Mouse (Mus musculus) heart, embryonic 15.5 days (tissue): ENCODE measurements around the gene Ipmk. TPM values are rescaled to one million over a fixed set of nuclear protein-coding genes. Genes with fewer than 3 reads are reported as not detected.

Source experiments
- ATAC-seq: fragments of 200-750 bp; cut with Nextera tagmentation; replicated peaks from 2 replicates; pipeline ENCODE4 v1.8.0; 2017; ENCODE audit warnings: low read depth, moderate TSS enrichment; ENCODE audit not compliant: insufficient number of reproducible peaks, insufficient read depth, low FRiP score
- H3K27ac ChIP-seq: fragments of 300-500 bp; sonication (generic); 2 replicates; pipeline ENCODE4 v1.5.1; 2015; ENCODE audit warnings: mild to moderate bottlenecking, inconsistent platforms
- H3K27me3 ChIP-seq: fragments of 300-500 bp; sonication (generic); 2 replicates; pipeline ENCODE4 v1.6.1; 2015; ENCODE audit warnings: inconsistent platforms
- H3K36me3 ChIP-seq: fragments of 300-500 bp; sonication (generic); 2 replicates; pipeline ENCODE4 v1.6.1; 2015; ENCODE audit warnings: mild to moderate bottlenecking, inconsistent platforms
- H3K4me1 ChIP-seq: fragments of 300-500 bp; sonication (generic); replicated peaks from 2 replicates; pipeline ENCODE4 v1.6.1; 2015; ENCODE audit warnings: inconsistent platforms
- H3K4me2 ChIP-seq: fragments of 300-500 bp; sonication (generic); 2 replicates; pipeline ENCODE4 v1.6.1; 2015; ENCODE audit warnings: inconsistent platforms, mild to moderate bottlenecking, moderate library complexity
- H3K4me3 ChIP-seq: fragments of 300-500 bp; sonication (generic); 2 replicates; pipeline ENCODE4 v1.5.1; 2015; ENCODE audit warnings: mild to moderate bottlenecking, inconsistent platforms
- H3K9ac ChIP-seq: fragments of 300-500 bp; sonication (generic); 2 replicates; pipeline ENCODE4 v1.6.1; 2015; ENCODE audit warnings: mild to moderate bottlenecking, inconsistent platforms
- H3K9me3 ChIP-seq: fragments of 300-500 bp; sonication (generic); replicated peaks from 2 replicates; pipeline ENCODE4 v1.6.1; 2016; ENCODE audit warnings: inconsistent platforms
- WGBS: fragments of 180-500 bp; shearing (Covaris S2); methylation state at CpG from one replicate; pipeline ENCODE4 v1.1.7; 2015; ENCODE audit warnings: mixed read lengths; 5-methylcytosine and 5-hydroxymethylcytosine counted together
- polyA plus RNA-seq: library from polyadenylated mRNA; unstranded; fragments of >200 nt; fragmentation: Nextera tagmentation; extraction: Ambion mirVana; gene quantifications from 2 replicates; pipeline ENCODE4 v1.2.1, GENCODE M21; 2015

Gene Ipmk
- polyA plus RNA-seq, 1 experiment from 2014 or later = 6.5 TPM

DNA sequence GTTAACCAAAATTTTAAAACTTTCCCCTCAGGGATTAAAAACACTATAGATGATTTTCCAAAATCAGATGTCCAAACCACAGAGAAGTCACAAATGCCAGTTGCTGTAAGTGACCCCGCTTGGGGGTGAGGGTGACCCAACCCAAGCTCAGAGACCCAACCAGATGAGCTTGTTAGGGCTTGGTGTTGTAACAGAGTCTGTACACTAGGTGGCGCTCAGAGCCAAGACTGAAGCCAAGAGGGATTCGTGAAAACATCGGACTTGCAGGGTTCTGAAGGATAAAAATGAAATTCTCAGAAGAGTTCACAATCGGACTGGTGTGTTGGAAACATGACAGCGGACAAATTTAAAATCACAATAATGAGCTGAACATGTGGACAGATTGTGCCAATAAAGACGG, 20.8 kb upstream of the Ipmk start:
- peaks cover 23% of the 10 kb centered on the region for H3K36me3 ChIP-seq
- H3K4me3 ChIP-seq = no peak overlapping the region
- no peaks in the 10 kb centered on the region for H3K9me3 ChIP-seq
- H3K4me2 ChIP-seq = no peak overlapping the region
- 14% methylated on average over 7 of the region's 7 CpGs for WGBS
- no peak for ATAC-seq
- H3K4me1 ChIP-seq = no peaks in the 10 kb centered on the region
- no peak overlapping the region for H3K9ac ChIP-seq
- H3K27ac ChIP-seq = no peak overlapping the region
- H3K27me3 ChIP-seq = no peaks in the 10 kb centered on the region

DNA sequence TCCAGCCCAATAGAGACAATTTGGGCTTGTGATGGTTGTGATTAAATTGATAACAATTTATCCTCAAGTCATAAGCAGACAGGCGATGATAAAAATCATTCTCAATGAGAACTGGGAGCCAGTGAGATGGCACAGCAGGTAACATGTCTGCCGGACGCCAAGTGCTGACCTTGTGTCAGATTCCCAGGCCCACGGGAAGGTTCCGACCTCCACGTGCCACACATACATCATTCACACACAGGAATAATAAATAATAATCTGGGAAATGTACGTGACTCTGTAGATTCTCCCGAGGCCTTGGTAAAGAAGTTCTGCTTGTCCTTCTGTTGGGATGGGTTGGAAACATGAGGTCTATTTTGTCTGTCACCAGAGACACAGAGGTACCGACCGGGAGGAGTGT, 20.2 kb upstream of the Ipmk start:
- Histone ChIP-seq H3K4me3 (no peak overlapping the region), H3K36me3 (peaks cover 23% of the 10 kb centered on the region), H3K27ac (no peak overlapping the region), H3K9me3 (no peaks in the 10 kb centered on the region), H3K9ac (no peak overlapping the region), H3K4me2 (no peak overlapping the region), H3K4me1 (no peaks in the 10 kb centered on the region), H3K27me3 (no peaks in the 10 kb centered on the region)
- ATAC-seq = no peak
- 77% methylated on average over 10 of the region's 10 CpGs for whole genome bisulfite sequencing

DNA sequence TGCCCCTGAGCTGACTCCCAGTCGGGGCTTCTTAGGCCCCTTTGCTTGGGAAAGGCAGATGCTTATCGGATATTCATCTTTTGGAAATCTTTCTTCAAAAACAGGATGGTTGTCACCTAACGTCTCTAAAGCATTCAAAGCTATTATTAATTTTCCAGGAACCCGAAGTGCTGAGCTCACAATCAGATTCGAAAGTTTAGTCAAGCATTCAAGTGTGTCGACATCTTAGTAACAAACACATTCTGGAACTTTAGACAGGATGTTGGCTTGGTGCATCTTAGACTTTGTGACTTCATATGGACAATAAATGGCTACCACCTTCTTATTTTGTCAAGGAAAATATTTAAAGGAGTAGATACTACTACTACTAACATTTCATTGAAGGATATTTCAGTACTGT, 19.2 kb upstream of the Ipmk start:
- Histone ChIP-seq H3K27ac (no peak overlapping the region), H3K4me3 (no peak overlapping the region), H3K36me3 (peaks cover 23% of the 10 kb centered on the region), H3K4me1 (no peaks in the 10 kb centered on the region), H3K9me3 (no peaks in the 10 kb centered on the region), H3K4me2 (no peak overlapping the region), H3K9ac (no peak overlapping the region), H3K27me3 (no peaks in the 10 kb centered on the region)
- no peak for ATAC-seq
- 85% methylated on average over 6 of the region's 6 CpGs for WGBS

DNA sequence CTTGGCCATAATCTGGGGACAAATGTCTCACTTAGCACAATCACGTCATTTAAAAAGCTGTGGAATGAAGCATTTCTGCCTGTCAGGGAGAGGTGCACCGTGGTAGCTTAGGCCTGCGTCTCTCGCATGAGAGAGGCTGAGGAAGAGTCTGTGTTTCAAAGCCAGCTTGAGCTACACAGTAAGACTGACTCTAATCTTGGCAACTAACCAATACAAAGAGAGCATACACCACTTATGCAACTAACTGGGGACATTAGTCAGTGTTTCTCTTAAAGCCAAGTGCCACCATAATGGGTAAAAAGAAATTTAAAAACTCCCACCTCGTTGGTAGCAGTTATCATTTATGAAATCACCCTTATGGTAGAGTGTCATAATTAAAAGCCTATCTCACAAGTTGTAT, 18.7 kb upstream of the Ipmk start:
- Histone ChIP-seq H3K9ac (no peak overlapping the region), H3K4me3 (no peak overlapping the region), H3K36me3 (peaks cover 25% of the 10 kb centered on the region), H3K4me2 (no peak overlapping the region), H3K9me3 (no peaks in the 10 kb centered on the region), H3K27ac (no peak overlapping the region), H3K4me1 (no peaks in the 10 kb centered on the region), H3K27me3 (no peaks in the 10 kb centered on the region)
- WGBS = 86% methylated on average over 5 of the region's 5 CpGs
- ATAC-seq = no peak

DNA sequence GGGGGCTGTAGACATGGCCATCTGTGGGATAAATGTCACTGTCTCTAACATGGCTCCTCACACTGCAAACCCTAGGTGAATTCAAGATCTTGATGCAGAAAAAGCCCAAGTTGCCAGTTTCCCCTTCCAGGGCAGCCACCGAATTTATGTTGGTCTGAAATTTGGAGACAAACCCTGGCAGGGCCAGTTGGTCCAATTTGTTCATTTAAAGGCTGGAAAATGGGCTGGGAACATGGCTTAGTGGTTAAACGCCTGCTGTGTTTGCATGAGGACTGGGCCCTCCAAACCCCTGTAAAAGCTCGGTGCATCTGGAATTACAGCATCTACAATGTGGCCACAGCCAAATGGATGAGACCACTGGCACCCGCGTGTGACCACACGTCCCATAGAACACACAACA, 18.3 kb upstream of the Ipmk start:
- Histone ChIP-seq H3K27ac (no peak overlapping the region), H3K9me3 (no peaks in the 10 kb centered on the region), H3K4me1 (no peaks in the 10 kb centered on the region), H3K4me2 (no peak overlapping the region), H3K4me3 (no peak overlapping the region), H3K9ac (no peak overlapping the region), H3K36me3 (peaks cover 30% of the 10 kb centered on the region), H3K27me3 (no peaks in the 10 kb centered on the region)
- ATAC-seq = no peak
- 85% methylated on average over 6 of the region's 6 CpGs for WGBS

DNA sequence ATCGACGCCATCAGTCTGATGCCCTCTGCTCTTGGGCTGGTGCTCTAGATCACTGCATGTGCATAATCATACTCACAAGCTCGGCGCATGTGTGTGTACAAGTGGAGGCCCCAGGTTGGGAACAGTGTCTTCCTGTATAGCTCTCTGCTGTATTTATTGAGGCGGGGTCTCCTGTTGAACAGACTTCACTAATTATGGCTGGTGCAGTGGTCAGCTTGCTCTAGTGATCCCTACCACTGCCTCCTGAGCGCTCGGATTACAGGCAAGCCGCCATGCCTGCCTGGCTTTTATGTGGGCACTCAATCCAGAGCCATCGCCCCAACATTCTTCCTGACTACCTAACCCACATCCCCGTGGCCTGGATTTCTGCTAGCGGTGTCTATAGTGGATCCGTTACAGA, 17.5 kb upstream of the Ipmk start:
- Histone ChIP-seq H3K4me2 (no peak overlapping the region), H3K9me3 (no peaks in the 10 kb centered on the region), H3K9ac (no peak overlapping the region), H3K27me3 (no peaks in the 10 kb centered on the region), H3K27ac (no peak overlapping the region), H3K4me1 (no peaks in the 10 kb centered on the region), H3K36me3 (peaks cover 32% of the 10 kb centered on the region), H3K4me3 (no peak overlapping the region)
- 95% methylated on average over 12 of the region's 12 CpGs for WGBS
- no peak for ATAC-seq

DNA sequence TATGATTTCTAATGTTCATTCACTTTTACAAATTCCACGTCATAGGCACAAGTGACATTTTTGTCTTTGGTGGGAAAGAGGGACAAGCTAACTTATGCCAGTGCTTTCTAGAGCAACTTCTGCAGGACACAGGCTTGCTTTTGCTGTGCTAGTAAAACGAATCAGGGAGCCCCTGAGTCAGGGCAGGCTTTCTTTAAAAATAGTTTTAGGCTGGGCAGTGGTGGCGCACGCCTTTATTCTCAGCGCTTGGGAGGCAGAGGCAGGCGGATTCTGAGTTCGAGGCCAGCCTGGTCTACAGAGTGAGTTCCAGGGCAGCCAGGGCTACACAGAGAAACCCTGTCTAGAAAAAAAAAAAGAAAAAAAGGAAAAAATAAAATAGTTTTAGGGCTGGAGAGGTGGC, 15.7 kb upstream of the Ipmk start:
- Histone ChIP-seq H3K4me1 (no peaks in the 10 kb centered on the region), H3K27ac (no peak overlapping the region), H3K27me3 (no peaks in the 10 kb centered on the region), H3K9ac (no peak overlapping the region), H3K4me3 (no peak overlapping the region), H3K36me3 (peaks cover 42% of the 10 kb centered on the region), H3K4me2 (no peak overlapping the region), H3K9me3 (no peaks in the 10 kb centered on the region)
- 92% methylated on average over 7 of the region's 7 CpGs for WGBS
- ATAC-seq = no peak

DNA sequence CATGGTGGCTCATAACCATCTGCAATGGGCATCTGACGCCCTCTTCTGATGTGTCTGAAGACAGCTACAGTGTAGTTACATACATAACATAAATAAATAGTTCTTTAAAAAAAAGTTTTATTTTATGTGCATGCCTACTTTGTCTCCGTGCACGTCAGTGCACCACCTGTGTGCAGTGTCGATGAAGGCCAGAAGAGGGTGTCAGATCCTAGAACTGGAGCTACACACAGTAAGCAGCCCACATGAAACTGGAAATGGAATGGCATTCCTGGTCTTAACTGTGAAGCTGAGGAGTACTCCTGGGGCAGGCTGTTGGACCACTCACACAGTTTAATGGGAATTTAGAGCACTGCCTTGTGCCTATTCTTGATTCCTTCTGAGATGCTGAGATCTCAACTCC, 15.2 kb upstream of the Ipmk start:
- Histone ChIP-seq H3K4me2 (no peak overlapping the region), H3K4me3 (no peak overlapping the region), H3K27ac (no peak overlapping the region), H3K27me3 (no peaks in the 10 kb centered on the region), H3K36me3 (peaks cover 42% of the 10 kb centered on the region), H3K4me1 (no peaks in the 10 kb centered on the region), H3K9ac (no peak overlapping the region), H3K9me3 (no peaks in the 10 kb centered on the region)
- ATAC-seq = no peak
- WGBS = 87% methylated on average over 4 of the region's 4 CpGs

DNA sequence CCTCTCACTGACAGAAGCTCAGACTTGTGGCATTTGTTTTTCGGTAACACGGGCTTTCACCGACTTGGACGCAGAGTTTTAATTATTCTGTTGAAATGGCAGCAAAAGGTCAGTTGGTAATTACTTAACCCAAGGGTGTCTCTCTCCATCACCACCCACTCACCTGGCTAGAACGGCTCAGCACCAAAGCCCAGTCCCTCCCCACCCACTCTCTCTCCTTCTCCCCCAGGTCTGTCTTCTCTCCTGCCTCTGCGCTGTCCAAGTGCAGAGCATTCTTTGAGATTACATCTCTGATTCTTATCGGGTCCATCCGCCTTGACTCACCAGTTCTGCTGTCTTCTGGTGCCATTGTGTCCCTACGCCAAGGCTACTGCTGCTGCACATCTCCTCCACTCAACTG, 14.7 kb upstream of the Ipmk start:
- WGBS = 91% methylated on average over 9 of the region's 9 CpGs
- Histone ChIP-seq H3K36me3 (peaks cover 42% of the 10 kb centered on the region), H3K4me2 (no peak overlapping the region), H3K9me3 (no peaks in the 10 kb centered on the region), H3K27me3 (no peaks in the 10 kb centered on the region), H3K9ac (no peak overlapping the region), H3K4me3 (no peak overlapping the region), H3K4me1 (no peaks in the 10 kb centered on the region), H3K27ac (no peak overlapping the region)
- no peak for ATAC-seq

DNA sequence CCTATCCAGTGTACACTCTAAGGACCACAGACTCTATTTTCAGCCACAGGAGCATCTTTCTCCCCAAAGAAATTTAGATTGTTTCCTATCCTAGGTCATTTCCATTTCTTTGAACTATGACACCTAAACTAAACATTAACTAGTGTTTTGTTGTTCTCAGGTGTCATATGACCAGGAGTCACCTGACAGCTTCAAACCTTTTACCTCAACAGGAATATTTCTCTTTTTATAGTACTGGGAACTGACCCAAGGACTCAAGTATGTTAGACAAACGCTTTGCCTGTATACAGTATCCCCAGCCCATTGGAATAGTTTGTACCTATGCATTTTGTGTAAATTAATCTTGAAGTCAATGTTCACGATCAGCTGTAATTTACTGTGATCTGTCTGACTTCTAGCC, 9.8 kb upstream of the Ipmk start:
- H3K27ac ChIP-seq = no peak overlapping the region
- no peak overlapping the region for H3K4me2 ChIP-seq
- H3K27me3 ChIP-seq = no peaks in the 10 kb centered on the region
- no peak overlapping the region for H3K9ac ChIP-seq
- H3K36me3 ChIP-seq = peaks cover 19% of the 10 kb centered on the region; the same call in 1 of the 2 replicates
- 78% methylated on average over 2 of the region's 2 CpGs for WGBS
- H3K4me3 ChIP-seq = no peak overlapping the region
- no peak for ATAC-seq
- H3K9me3 ChIP-seq = no peaks in the 10 kb centered on the region
- H3K4me1 ChIP-seq = peaks cover 14% of the 10 kb centered on the region

DNA sequence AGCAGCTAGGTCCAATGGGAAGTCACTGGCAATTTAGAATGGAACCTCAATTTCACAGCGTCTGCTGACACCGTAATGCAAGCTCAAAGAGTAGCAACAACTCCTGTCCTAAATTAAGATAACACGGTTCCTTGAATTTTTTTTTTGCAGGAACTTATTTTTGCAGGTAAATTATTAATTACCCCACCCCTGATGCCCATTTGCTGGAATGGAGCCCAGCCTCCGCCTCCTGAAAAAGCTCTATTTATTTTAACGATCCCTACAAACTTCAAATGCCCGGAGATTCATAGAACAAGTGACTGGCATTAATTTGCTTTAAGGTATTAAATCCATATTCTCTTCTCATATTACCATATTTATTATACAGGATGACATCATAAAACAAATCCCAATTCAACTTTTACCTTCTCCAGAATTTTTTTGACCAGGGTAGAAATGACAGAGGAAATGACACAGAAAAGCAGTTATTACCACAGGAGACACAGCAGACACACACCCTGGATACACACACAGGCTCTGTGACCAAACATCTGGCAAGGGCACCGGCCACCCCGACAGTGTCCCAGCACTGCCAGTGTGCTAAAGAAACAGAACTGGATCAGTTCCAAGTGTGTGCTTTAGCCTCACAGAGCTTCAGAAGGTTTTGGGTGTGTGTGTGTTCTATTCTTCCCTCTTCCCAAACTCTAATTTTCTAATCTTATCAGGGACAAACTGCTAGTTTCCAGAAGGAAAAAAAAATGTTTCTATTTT, 9.2 kb upstream of the Ipmk start:
- Histone ChIP-seq H3K9me3 (no peaks in the 10 kb centered on the region), H3K27ac (no peak overlapping the region), H3K9ac (no peak overlapping the region), H3K4me3 (no peak overlapping the region), H3K4me2 (no peak overlapping the region), H3K27me3 (no peaks in the 10 kb centered on the region), H3K4me1 (peaks cover 15% of the 10 kb centered on the region), H3K36me3 (peaks cover 19% of the 10 kb centered on the region; the same call in 1 of the 2 replicates)
- 68% methylated on average over 8 of the region's 8 CpGs for WGBS
- ATAC-seq = no peak

DNA sequence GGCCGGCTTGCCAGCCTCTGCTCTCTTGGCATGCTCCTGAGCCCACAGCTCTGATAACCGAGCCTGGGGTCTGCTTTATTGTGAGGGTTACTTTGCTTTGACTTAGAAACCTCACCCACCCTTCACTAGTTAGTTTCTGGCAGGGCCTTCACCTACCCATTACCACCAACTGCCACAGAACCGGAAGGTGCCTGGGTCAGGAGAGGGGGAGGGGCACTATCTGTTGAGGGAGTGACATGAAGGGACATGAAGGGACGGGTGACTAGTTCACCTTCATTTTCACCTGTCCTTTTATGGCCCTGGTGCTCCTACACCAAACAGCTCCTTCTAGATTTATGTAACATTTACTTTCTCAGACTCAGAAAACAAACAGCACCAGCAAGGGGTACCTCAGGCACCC, 8.1 kb upstream of the Ipmk start:
- Histone ChIP-seq H3K9me3 (no peaks in the 10 kb centered on the region), H3K4me2 (no peak overlapping the region), H3K27me3 (no peaks in the 10 kb centered on the region), H3K27ac (no peak overlapping the region), H3K36me3 (peaks cover 11% of the 10 kb centered on the region; the same call in 1 of the 2 replicates), H3K4me3 (no peak overlapping the region), H3K9ac (no peak overlapping the region), H3K4me1 (peaks cover 25% of the 10 kb centered on the region)
- no peak for ATAC-seq
- 62% methylated on average over 4 of the region's 4 CpGs for WGBS
